Mouse (Mus musculus) embryonic facial prominence, embryonic 12.5 days (tissue): ENCODE results near the gene Slc24a4. TPM values are rescaled to one million over a fixed set of nuclear protein-coding genes. Genes with fewer than 3 reads are reported as not detected.

Source experiments
- ATAC-seq: fragments of 200-750 bp; cut with Nextera tagmentation; 2 replicates; pipeline ENCODE4 v1.8.0; 2017; ENCODE audit not compliant: insufficient number of reproducible peaks, insufficient read depth, low FRiP score, low TSS enrichment
- H3K27ac ChIP-seq: fragments of 300-500 bp; sonication (generic); 2 replicates; pipeline ENCODE4 v1.5.1; 2016; ENCODE audit warnings: mild to moderate bottlenecking
- H3K27me3 ChIP-seq: fragments of 300-500 bp; sonication (generic); 2 replicates; pipeline ENCODE4 v1.6.1; 2016; ENCODE audit warnings: mild to moderate bottlenecking, moderate library complexity
- H3K36me3 ChIP-seq: fragments of 300-500 bp; sonication (generic); 2 replicates; pipeline ENCODE4 v1.6.1; 2016; ENCODE audit warnings: mild to moderate bottlenecking
- H3K4me1 ChIP-seq: fragments of 300-500 bp; sonication (generic); 2 replicates; pipeline ENCODE4 v1.6.1; 2016
- H3K4me2 ChIP-seq: fragments of 300-500 bp; sonication (generic); replicated peaks from 2 replicates; pipeline ENCODE4 v1.6.1; 2016; ENCODE audit warnings: mild to moderate bottlenecking, moderate library complexity
- H3K4me3 ChIP-seq: fragments of 300-500 bp; sonication (generic); 2 replicates; pipeline ENCODE4 v1.5.1; 2016; ENCODE audit warnings: mild to moderate bottlenecking
- H3K9ac ChIP-seq: fragments of 300-500 bp; sonication (generic); 2 replicates; pipeline ENCODE4 v1.6.1; 2016; ENCODE audit warnings: mild to moderate bottlenecking, moderate library complexity
- H3K9me3 ChIP-seq: fragments of 300-500 bp; sonication (generic); 2 replicates; pipeline ENCODE4 v1.6.1; 2016; ENCODE audit warnings: mild to moderate bottlenecking, moderate library complexity
- WGBS: fragments of 180-500 bp; shearing (Covaris S2); methylation state at CpG from one replicate; pipeline ENCODE4 v1.1.7; 2016; 5-methylcytosine and 5-hydroxymethylcytosine counted together
- polyA plus RNA-seq: library from polyadenylated mRNA; unstranded; fragments of >200 nt; fragmentation: Nextera tagmentation; extraction: Ambion mirVana; gene quantifications from 2 replicates; pipeline ENCODE4 v1.2.1, GENCODE M21; 2016

Slc24a4 gene
- polyA plus RNA-seq, 1 experiment from 2014 or later: 0.75 TPM

- no peak overlapping the region for H3K9ac ChIP-seq
Measured at GRCm38 (mm10) chr12:102251985-102252384, 123.5 kb downstream of the Slc24a4 start.

GRCm38 (mm10) chr12:102252525-102252924, 124.0 kb downstream of the Slc24a4 start:
- no peaks in the 10 kb centered on the region for H3K36me3 ChIP-seq
- no peaks in the 10 kb centered on the region for H3K4me1 ChIP-seq
- no peak overlapping the region for H3K4me2 ChIP-seq
- WGBS: 79% methylated on average over 1 of the region's 1 CpGs
- H3K9ac ChIP-seq: no peak overlapping the region
- H3K4me3 ChIP-seq: no peak overlapping the region
- H3K27me3 ChIP-seq: no peaks in the 10 kb centered on the region
- ATAC-seq: no peak
- no peak overlapping the region for H3K27ac ChIP-seq
- no peaks in the 10 kb centered on the region for H3K9me3 ChIP-seq

More at GRCm38 (mm10) chr12:102251985-102252384, 123.5 kb downstream of the Slc24a4 start:
- 60% methylated on average over 3 of the region's 3 CpGs for WGBS
- no peak for ATAC-seq
- Histone ChIP-seq H3K4me1 (no peaks in the 10 kb centered on the region), H3K27ac (no peak overlapping the region), H3K4me3 (no peak overlapping the region), H3K36me3 (no peaks in the 10 kb centered on the region), H3K9me3 (no peaks in the 10 kb centered on the region), H3K27me3 (no peaks in the 10 kb centered on the region), H3K4me2 (no peak overlapping the region)

GRCm38 (mm10) chr12:102255012-102255411, 126.5 kb downstream of the Slc24a4 start:
- no peak for ATAC-seq
- H3K9me3 ChIP-seq: no peaks in the 10 kb centered on the region
- H3K27me3 ChIP-seq: no peaks in the 10 kb centered on the region

DNA sequence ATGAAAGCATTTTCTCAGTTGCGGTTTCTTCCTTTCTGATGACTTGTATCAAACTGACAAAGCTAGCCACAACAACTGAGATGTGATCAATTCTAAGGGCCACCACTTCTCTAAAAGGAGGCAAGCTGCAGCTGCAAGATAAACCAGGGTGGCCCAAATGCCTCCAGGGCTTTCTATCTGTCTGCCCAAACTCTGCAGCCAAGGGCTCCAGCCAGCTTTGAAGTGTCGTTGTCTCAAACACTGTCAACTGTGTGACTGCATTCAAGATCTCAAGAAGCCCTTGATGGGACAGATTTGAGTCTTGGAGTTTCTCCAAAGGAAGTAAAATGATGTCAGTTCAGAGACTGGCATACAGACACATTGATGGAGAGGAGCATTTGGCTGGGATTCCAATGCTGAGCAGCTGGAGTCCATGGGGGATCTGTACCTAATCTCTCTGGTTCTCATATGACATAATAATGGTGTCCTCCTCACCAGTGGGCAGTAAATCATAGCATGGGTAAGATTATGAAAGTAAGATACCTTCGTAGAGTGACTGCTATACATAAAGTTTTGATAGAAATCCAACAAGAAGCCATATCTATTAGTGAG, 130.1 kb downstream of the Slc24a4 start:
- Histone ChIP-seq H3K27ac (no peak overlapping the region), H3K27me3 (no peaks in the 10 kb centered on the region), H3K9ac (no peak overlapping the region), H3K4me3 (no peak overlapping the region), H3K4me2 (no peak overlapping the region), H3K9me3 (no peaks in the 10 kb centered on the region), H3K4me1 (peaks cover 8% of the 10 kb centered on the region), H3K36me3 (no peaks in the 10 kb centered on the region)
- no peak for ATAC-seq
- 71% methylated on average over 3 of the region's 3 CpGs for WGBS

More at GRCm38 (mm10) chr12:102255012-102255411, 126.5 kb downstream of the Slc24a4 start:
- no peak overlapping the region for H3K4me2 ChIP-seq
- H3K27ac ChIP-seq: no peak overlapping the region
- no peak overlapping the region for H3K9ac ChIP-seq
- no peak overlapping the region for H3K4me3 ChIP-seq
- no peaks in the 10 kb centered on the region for H3K4me1 ChIP-seq
- no peaks in the 10 kb centered on the region for H3K36me3 ChIP-seq

DNA sequence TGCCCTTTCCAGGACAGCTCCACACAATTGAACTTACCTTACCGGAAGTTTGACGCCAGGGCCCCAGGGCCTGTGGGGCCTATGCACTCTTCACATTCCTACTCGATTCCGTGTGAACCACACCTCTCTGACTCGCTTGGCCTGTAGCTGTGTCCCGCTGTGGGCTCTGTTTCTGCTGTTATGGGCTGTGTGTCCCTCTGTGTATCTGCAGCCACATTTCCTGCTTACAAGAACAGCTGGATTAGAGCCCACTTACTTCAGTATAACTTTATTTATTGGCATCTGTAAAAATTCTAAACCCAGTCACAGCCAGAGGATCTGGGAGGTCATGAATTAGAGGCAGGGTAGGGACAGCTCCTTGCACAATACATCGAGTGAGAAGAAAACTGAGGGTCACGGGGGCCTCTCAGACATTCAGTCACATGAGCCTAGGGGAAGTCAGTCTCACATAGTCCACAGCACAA, 133.4 kb downstream of the Slc24a4 start:
- Histone ChIP-seq H3K4me1 (peaks cover 8% of the 10 kb centered on the region), H3K36me3 (no peaks in the 10 kb centered on the region), H3K9me3 (no peaks in the 10 kb centered on the region), H3K27ac (no peak overlapping the region), H3K4me3 (no peak overlapping the region), H3K9ac (no peak overlapping the region), H3K27me3 (no peaks in the 10 kb centered on the region), H3K4me2 (no peak overlapping the region)
- peak; percentile 73; the same call in 1 of the 2 replicates for ATAC-seq
- 19% methylated on average over 8 of the region's 8 CpGs for WGBS

DNA sequence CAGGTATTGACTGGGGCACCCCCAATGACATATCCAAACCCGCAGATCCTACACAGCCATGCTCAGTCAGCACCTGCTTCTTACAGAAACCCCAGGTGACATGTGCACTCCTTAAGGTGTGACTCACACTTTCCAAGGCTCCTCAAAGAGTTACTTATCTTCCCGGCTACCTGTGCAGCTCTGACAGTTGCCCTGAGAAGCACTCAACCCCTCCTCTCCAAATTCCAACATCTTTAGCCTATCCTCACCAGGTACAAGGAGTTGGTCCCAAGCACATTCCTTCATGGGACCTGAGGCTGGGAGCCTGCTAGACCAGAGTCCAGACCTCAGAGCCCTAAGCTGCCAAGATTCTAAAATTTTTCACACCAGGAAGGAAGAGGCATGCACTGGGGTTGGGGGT, 134.3 kb downstream of the Slc24a4 start:
- Histone ChIP-seq H3K4me1 (peaks cover 8% of the 10 kb centered on the region), H3K9ac (no peak overlapping the region), H3K27ac (no peak overlapping the region), H3K36me3 (no peaks in the 10 kb centered on the region), H3K4me3 (no peak overlapping the region), H3K4me2 (no peak overlapping the region), H3K27me3 (no peaks in the 10 kb centered on the region), H3K9me3 (no peaks in the 10 kb centered on the region)
- ATAC-seq: no peak
- WGBS: 89% methylated on average over 2 of the region's 2 CpGs

DNA sequence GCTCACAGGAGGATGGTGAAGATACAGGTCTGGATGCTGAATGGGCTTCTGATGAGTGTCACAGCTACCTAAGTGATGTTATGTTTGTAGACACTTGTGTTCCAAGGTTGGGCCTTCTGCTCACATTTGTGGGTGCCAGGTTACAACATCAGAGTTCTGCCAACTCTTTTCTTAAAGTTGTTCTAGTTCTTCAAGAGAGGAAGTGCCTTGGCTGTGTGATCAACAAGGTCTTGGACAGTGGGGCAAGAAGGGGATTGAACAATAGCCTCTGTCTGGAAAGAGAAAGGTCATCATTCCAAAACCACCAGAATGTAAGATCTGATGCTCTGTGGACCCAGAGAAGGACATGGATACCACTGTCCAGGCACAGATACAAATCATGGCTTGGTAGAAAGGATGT, 134.7 kb downstream of the Slc24a4 start:
- Histone ChIP-seq H3K4me2 (no peak overlapping the region), H3K27ac (no peak overlapping the region), H3K36me3 (no peaks in the 10 kb centered on the region), H3K4me1 (peaks cover 8% of the 10 kb centered on the region), H3K9me3 (no peaks in the 10 kb centered on the region), H3K27me3 (no peaks in the 10 kb centered on the region), H3K9ac (no peak overlapping the region), H3K4me3 (no peak overlapping the region)
- ATAC-seq: no peak

GRCm38 (mm10) chr12:102266433-102266832, 137.9 kb downstream of the Slc24a4 start:
- no peak overlapping the region for H3K9ac ChIP-seq
- 91% methylated on average over 8 of the region's 8 CpGs for WGBS
- H3K9me3 ChIP-seq: no peaks in the 10 kb centered on the region
- no peak overlapping the region for H3K27ac ChIP-seq
- H3K4me2 ChIP-seq: no peak overlapping the region
- no peak for ATAC-seq
- peaks cover 8% of the 10 kb centered on the region for H3K4me1 ChIP-seq
- H3K27me3 ChIP-seq: no peaks in the 10 kb centered on the region
- H3K4me3 ChIP-seq: no peak overlapping the region
- H3K36me3 ChIP-seq: no peaks in the 10 kb centered on the region

DNA sequence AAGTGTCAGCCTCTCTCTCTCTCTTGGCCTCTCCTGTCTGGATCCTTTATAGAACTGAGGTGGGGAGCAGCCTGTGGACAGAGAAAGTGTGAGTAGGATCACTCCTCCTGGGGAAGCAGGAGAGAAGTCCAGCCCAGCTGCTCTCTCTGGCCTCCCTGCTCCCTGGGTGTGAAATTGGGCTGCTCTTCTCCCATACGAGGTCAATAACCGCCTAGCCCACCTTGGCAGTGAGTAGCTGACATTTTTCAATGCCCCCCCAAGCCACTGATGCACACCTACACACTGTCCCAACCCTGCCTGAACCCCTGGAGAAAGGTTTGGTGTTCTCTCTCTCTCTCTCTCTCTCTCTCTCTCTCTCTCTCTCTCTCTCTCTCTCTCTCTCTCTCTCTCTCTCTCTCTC, 140.6 kb downstream of the Slc24a4 start:
- no peak for ATAC-seq
- 44% methylated on average over 2 of the region's 2 CpGs for WGBS
- H3K9ac ChIP-seq: no peak overlapping the region
- H3K4me2 ChIP-seq: no peak overlapping the region
- H3K4me3 ChIP-seq: no peak overlapping the region
- H3K27me3 ChIP-seq: no peaks in the 10 kb centered on the region
- no peaks in the 10 kb centered on the region for H3K4me1 ChIP-seq
- no peaks in the 10 kb centered on the region for H3K36me3 ChIP-seq
- no peak overlapping the region for H3K27ac ChIP-seq
- H3K9me3 ChIP-seq: no peaks in the 10 kb centered on the region

DNA sequence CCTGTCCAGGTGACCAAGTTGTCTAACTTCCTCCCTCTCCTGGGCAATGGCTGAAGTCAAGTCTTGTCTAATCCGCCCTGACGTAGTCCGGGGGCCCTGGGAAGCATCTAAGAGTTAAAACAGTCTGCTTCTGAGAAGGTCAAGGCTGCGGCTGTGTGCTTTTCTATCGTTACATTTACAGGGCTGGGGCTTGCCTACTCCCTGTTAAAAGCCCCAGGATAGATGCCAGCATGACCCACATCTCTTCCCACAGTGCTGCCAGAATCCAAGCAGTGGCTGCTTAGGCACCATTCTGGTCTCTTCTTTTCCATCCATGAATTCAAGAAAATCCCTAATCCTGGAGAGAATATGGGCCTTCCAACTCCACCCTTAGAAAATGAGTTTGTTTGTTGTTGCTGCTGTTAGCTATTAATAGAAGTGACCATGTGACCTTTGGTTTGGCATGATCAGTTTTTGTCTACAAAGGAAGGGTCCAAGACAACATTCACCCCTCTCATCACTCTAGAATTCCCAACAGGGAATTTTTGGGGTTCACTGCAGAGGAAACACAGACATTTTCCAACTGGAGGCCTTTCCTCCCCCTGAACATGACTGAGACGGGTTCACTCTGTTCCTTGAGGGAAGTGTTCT, 142.4 kb downstream of the Slc24a4 start:
- WGBS: 80% methylated on average over 6 of the region's 6 CpGs

DNA sequence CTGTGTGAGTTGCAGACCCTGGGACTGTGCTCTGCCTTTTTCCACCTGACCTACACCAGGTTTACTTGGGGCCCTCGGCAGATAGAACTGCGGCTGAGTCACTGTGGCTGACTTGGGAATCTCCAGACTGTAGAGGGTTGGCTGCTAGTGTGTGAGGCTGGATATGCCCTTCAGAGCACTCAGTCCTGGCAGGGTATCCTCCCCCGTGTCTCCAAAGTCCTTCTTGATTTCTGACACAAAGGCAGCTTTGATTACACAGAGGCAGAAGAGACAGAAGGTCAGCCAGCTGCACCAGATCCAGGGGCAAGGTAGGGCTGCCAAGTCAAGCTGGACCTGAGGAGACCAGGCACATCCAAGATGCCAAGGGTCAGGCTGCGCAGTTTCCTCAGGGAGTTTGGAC, 142.9 kb downstream of the Slc24a4 start:
- Histone ChIP-seq H3K27me3 (no peaks in the 10 kb centered on the region), H3K27ac (no peak overlapping the region), H3K9me3 (no peaks in the 10 kb centered on the region), H3K4me1 (no peaks in the 10 kb centered on the region), H3K9ac (no peak overlapping the region), H3K36me3 (no peaks in the 10 kb centered on the region), H3K4me2 (no peak overlapping the region), H3K4me3 (no peak overlapping the region)
- 58% methylated on average over 4 of the region's 4 CpGs for WGBS
- no peak for ATAC-seq

More for the DNA sequence above, 142.4 kb downstream of the Slc24a4 start:
- no peaks in the 10 kb centered on the region for H3K36me3 ChIP-seq
- H3K27ac ChIP-seq: no peak overlapping the region
- H3K4me1 ChIP-seq: no peaks in the 10 kb centered on the region
- no peaks in the 10 kb centered on the region for H3K27me3 ChIP-seq
- no peak for ATAC-seq
- no peak overlapping the region for H3K4me3 ChIP-seq
- H3K4me2 ChIP-seq: no peak overlapping the region
- no peaks in the 10 kb centered on the region for H3K9me3 ChIP-seq
- no peak overlapping the region for H3K9ac ChIP-seq

DNA sequence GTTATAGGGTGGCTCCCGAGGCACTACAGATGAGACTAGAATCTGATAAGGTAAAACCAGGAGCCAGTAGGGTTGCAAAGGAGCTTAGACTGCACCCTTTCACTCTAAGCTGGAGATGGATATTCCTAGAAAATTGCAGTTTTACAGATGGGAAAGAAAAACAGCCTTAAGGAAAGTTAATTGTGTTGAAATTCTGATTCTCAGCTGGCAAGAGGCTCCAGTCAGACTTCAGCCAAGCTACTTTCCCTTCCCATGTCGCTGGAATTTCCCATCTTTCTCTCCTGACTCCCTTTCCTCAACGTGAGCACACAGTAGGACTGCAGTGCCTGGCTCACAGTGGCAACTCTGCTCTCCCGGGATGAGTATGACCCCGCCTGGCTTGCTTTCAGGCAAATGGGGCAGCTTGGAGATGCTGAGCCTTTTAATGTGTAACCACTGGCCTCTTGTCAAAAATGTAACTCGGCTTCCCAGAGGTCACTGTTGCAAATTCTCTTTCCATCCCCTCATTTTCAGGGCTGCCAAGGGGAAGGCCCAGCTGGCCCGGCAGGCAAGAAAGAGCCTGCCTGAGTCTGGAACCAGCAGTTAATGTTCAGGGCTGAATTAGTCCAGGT, 147.4 kb downstream of the Slc24a4 start:
- no peaks in the 10 kb centered on the region for H3K9me3 ChIP-seq
- no peaks in the 10 kb centered on the region for H3K27me3 ChIP-seq
- no peak overlapping the region for H3K4me3 ChIP-seq
- H3K4me2 ChIP-seq: no peak overlapping the region
- H3K36me3 ChIP-seq: no peaks in the 10 kb centered on the region
- no peak overlapping the region for H3K27ac ChIP-seq
- 56% methylated on average over 7 of the region's 7 CpGs for WGBS
- ATAC-seq: no peak
- no peak overlapping the region for H3K9ac ChIP-seq
- H3K4me1 ChIP-seq: no peaks in the 10 kb centered on the region
